21 mouse cellular contexts compared by ENCODE assay signal in the genomic region with DNA sequence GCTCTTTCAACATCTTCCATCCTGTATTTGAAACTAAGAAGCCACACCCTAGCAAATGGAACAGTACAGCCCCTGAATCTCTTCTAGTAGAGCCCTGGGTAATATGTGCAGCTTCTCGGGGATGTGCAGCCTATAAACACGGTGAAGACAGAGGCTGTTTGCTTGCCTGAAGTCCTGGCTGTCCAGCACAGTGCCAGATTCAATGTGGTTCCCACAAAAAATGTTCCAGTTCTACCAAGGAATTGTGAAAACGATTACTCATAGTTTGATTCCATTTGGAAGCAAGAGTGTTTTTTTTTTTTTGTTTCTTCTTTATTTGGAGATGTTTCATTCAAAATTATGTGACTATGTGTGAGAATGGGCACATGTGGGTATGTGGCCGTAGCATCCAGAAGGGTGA.
"Had no signal": no experiment of that assay in that cellular context is flagged by ENCODE, and none has a peak within 500 bp of the region (broad histone marks: within the 10 kb centered on the region; RNA-seq: fewer than 3 reads in every experiment).

No protein-coding gene starts in this region.

- H3K27ac ChIP-seq: layer of hippocampus, adult 2 months; limb, embryonic 10.5 days; limb, embryonic 13.5 days; liver, embryonic 12.5 days; liver, embryonic 15.5 days; lung, embryonic 15.5 days; midbrain, embryonic 10.5 days; midbrain, embryonic 13.5 days; neural tube, embryonic 13.5 days; stomach, embryonic 15.5 days had no signal

- DNase-seq: kidney, adult 9 months; kidney, postnatal 25 days; layer of hippocampus, adult 9-11 months; liver; lung, adult 18-20 months; lung, postnatal 10 days; lung, postnatal 36 days; right cerebral cortex, postnatal 4 days; thymus, postnatal 25 days had no signal

- H3K4me3 ChIP-seq: layer of hippocampus, adult 2 months; limb, embryonic 10.5 days; limb, embryonic 13.5 days; liver, embryonic 12.5 days; liver, embryonic 15.5 days; lung, embryonic 15.5 days; megakaryocyte, embryonic 14.5 days; midbrain, embryonic 10.5 days; midbrain, embryonic 13.5 days; myocyte; neural tube, embryonic 13.5 days; stomach, embryonic 15.5 days had no signal
